Comparison of ENCODE assay signal across 8 mouse cellular contexts in the genomic region with DNA sequence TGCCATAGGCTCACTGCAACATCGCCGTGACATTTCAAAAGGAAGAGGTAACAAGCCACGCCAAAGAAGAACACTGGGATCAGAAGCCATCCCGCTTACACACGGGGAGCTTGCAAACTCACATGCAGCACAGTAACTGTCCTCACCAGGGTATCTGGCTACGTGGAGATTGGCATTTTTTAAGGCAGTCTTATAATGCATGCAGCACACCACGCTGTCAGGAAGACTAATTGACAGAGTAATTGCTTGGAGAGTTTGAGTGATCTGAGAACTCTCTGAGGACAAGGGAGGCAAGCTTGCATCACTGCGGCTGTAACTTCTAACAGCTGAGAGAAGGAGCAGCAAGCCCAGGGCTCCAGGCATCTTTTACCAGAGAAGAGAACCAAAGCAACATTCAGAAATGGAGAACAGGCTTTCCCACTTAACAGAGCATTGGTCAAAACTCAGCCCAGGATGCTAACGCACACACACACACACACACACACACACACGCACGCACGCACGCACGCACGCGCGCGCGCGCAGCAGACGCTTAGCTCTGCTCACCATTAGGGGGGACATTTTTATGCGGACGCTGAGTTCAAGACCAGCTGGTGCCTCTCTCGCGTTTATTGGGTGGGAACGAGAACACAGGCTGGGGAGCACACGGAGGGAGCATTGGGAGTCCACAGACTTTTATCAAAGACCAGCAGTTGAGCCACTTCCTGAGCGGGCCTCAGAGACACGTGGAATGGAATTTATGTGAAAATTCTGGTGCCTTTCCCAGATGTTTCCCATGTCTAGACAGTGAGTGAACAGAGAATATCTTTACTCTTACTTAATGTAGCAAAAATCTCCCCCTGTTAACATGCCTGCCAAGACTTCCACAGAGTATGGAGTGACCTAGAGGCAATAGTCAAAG.
A peak's percentile ranks its signal among the peaks of the same experiment; 100 is the strongest.
DNase-seq lines count a peak whose midpoint lies in the region; ATAC-seq and TF ChIP-seq lines count a peak whose summit lies in the region.

No protein-coding gene starts in this region.

- H3K27ac ChIP-seq in limb, embryonic 14.5 days (replicated peaks; ENCODE audit: low read depth, low read length): peak overlapping the region; percentile 67

- 32% methylated on average over 29 of the region's 29 CpGs for WGBS in limb, embryonic 14.5 days

- H3K36me3 ChIP-seq in limb, embryonic 14.5 days (ENCODE audit: control insufficient read depth, insufficient read depth, low read length): no peaks in the 10 kb centered on the region

- ATAC-seq in limb, embryonic 14.5 days (ENCODE audit: low FRiP score, low read depth): peak; percentile 91
- ATAC-seq in megakaryocyte, adult 5-6 weeks (ENCODE audit: poor library complexity, severe bottlenecking): no peak

- H3K4me2 ChIP-seq in limb, embryonic 14.5 days (replicated peaks; ENCODE audit: low read depth, low read length, severe bottlenecking): peak overlapping the region; percentile 43

- H3K27me3 ChIP-seq in limb, embryonic 14.5 days (ENCODE audit: control insufficient read depth, insufficient read depth, low read length): no peaks in the 10 kb centered on the region

- peak overlapping the region; percentile 16 for H3K4me3 ChIP-seq in limb, embryonic 14.5 days (replicated peaks; ENCODE audit: low read length)

- no peak for TF ChIP-seq POLR2A in limb, embryonic 14.5 days (IDR thresholded peaks at IDR 0.05; ENCODE audit: borderline replicate concordance, extremely low read depth, insufficient read depth, insufficient read length)

- peak; percentile 3 for DNase-seq in adrenal gland, postnatal 10 days
- no peak for DNase-seq in adrenal gland, adult 8-10 months
- DNase-seq in ZHBTc4 (ENCODE audit: low read depth, low spot score): peak; percentile 16
- peak; percentile 6 for DNase-seq in heart, adult 8-10 months (ENCODE audit: low spot score)
- DNase-seq in limb, embryonic 14.5 days (ENCODE audit: low spot score): peak; percentile 81
- DNase-seq in spleen, adult 12 weeks (ENCODE audit: low spot score): no peak
- no peak for DNase-seq in cerebellum, adult 11-12 months

- peaks cover 11% of the 10 kb centered on the region for H3K4me1 ChIP-seq in limb, embryonic 14.5 days (ENCODE audit: control insufficient read depth, insufficient read depth, low read length)

- H3K9me3 ChIP-seq in limb, embryonic 14.5 days (ENCODE audit: control insufficient read depth, low read length): no peaks in the 10 kb centered on the region

- peak overlapping the region; percentile 28; the same call in 1 of the 2 replicates for H3K9ac ChIP-seq in limb, embryonic 14.5 days (ENCODE audit: low read depth, low read length, severe bottlenecking)

Comparison
In these comparisons a context has a peak if more than half of its experiments do, and no peak if none do; other contexts are left out.
1. DNase-seq: peak in adrenal gland, postnatal 10 days (single experiment), ZHBTc4 (single experiment), heart, adult 8-10 months (single experiment) and limb, embryonic 14.5 days (single experiment); none in adrenal gland, adult 8-10 months (single experiment), spleen, adult 12 weeks (single experiment) and cerebellum, adult 11-12 months (single experiment).